Mouse (Mus musculus): Measurements from ENCODE around the gene Mavs.

GRCm38 (mm10) chr2:131233307-131234126, at the start of gene Mavs:
- TF ChIP-seq GATA2 (IDR thresholded peaks at IDR 0.05; ENCODE audit: borderline replicate concordance, low read depth, low read length) (no peak), CTCF (IDR thresholded peaks at IDR 0.05; ENCODE audit: low read depth, low read length) (no peak), POLR2AphosphoS5 (IDR thresholded peaks at IDR 0.05; ENCODE audit: insufficient replicate concordance, low read depth, low read length) (no peak), TAL1 (conservative IDR thresholded peaks at IDR 0.05; ENCODE audit: low read depth, low read length) (no peak)

All from G1E (cell line).